Mouse (Mus musculus) stomach, embryonic 14.5 days (tissue): Measurements from ENCODE around the gene Nemp2. TPM values are rescaled to one million over a fixed set of nuclear protein-coding genes. Genes with fewer than 3 reads are reported as not detected.

Experiments
- ATAC-seq: fragments of 200-750 bp; cut with Nextera tagmentation; 2 replicates; pipeline ENCODE4 v1.8.0; 2017; ENCODE audit warnings: low read depth, moderate TSS enrichment; ENCODE audit not compliant: insufficient number of reproducible peaks, insufficient read depth, low FRiP score
- H3K27ac ChIP-seq: fragments of 300-500 bp; sonication (generic); 2 replicates; pipeline ENCODE4 v1.5.1; 2014; ENCODE audit warnings: mild to moderate bottlenecking, low read length, moderate library complexity, mixed read lengths
- H3K27me3 ChIP-seq: fragments of 300-500 bp; sonication (generic); 2 replicates; pipeline ENCODE4 v1.6.1; 2014; ENCODE audit warnings: low read length, control low read depth, mixed read lengths; ENCODE audit not compliant: control insufficient read depth, insufficient read depth
- H3K36me3 ChIP-seq: fragments of 300-500 bp; sonication (generic); 2 replicates; pipeline ENCODE4 v1.6.1; 2014; ENCODE audit warnings: mild to moderate bottlenecking, control low read depth, low read length, moderate library complexity, mixed read lengths; ENCODE audit not compliant: control insufficient read depth, insufficient read depth
- H3K4me1 ChIP-seq: fragments of 300-500 bp; sonication (generic); 2 replicates; pipeline ENCODE4 v1.6.1; 2014; ENCODE audit warnings: low read length, control low read depth, mixed read lengths; ENCODE audit not compliant: control insufficient read depth, insufficient read depth
- H3K4me2 ChIP-seq: fragments of 300-500 bp; sonication (generic); replicated peaks from 2 replicates; pipeline ENCODE4 v1.6.1; 2014; ENCODE audit warnings: low read depth, low read length, control low read depth
- H3K4me3 ChIP-seq: fragments of 300-500 bp; sonication (generic); 2 replicates; pipeline ENCODE4 v1.5.1; 2014; ENCODE audit warnings: low read depth, low read length, control low read depth
- H3K9ac ChIP-seq: fragments of 300-500 bp; sonication (generic); replicated peaks from 2 replicates; pipeline ENCODE4 v1.6.1; 2014; ENCODE audit warnings: low read depth, mild to moderate bottlenecking, control low read depth, low read length, moderate library complexity, mixed read lengths
- H3K9me3 ChIP-seq: fragments of 300-500 bp; sonication (generic); 2 replicates; pipeline ENCODE4 v1.6.1; 2016; ENCODE audit warnings: low read depth, low read length, control low read depth; ENCODE audit not compliant: control insufficient read depth
- WGBS: fragments of 180-500 bp; shearing (Covaris S2); extraction: QIAGEN DNeasy Blood & Tissue Kit; methylation state at CpG from one replicate; pipeline ENCODE4 v1.1.7; 2014; 5-methylcytosine and 5-hydroxymethylcytosine counted together
- polyA plus RNA-seq: library from polyadenylated mRNA; unstranded; fragments of >200 nt; fragmentation: Nextera tagmentation; extraction: Ambion mirVana; gene quantifications from 2 replicates; pipeline ENCODE4 v1.2.1, GENCODE M21; 2014

The Nemp2 gene
- polyA plus RNA-seq, 1 experiment from 2014 or later, result 16.2 TPM

- no peaks in the 10 kb centered on the region for H3K9me3 ChIP-seq
- 56% methylated on average over 6 of the region's 6 CpGs for WGBS
- H3K36me3 ChIP-seq, result peaks cover 6% of the 10 kb centered on the region; the same call in 1 of the 2 replicates
- no peak overlapping the region for H3K27ac ChIP-seq
- ATAC-seq, result no peak
- no peak overlapping the region for H3K9ac ChIP-seq
- H3K4me2 ChIP-seq, result no peak overlapping the region
- H3K4me1 ChIP-seq, result no peaks in the 10 kb centered on the region
- no peaks in the 10 kb centered on the region for H3K27me3 ChIP-seq
- H3K4me3 ChIP-seq, result no peak overlapping the region
Observed at GRCm38 (mm10) chr1:52640266-52640665, 9.8 kb downstream of the Nemp2 start.

DNA sequence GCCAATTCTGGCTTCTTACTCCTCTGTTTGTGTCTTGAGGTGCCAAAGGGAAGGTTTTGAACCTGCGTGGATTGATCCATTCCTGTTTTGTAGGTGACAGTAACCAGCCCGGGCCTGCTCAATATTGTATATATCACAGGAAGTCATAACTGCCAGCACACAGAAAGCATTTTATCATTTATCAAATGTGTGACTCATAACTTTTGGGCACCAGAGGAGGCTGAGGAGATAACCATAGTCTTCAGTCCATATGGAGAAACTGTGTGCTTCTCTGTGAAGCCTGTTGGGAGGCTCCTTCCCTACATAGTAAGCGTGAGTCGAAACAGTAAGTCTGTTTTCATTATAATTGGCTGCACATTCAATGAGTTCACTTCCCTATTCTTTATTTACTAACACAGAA, 10.2 kb downstream of the Nemp2 start:
- ATAC-seq, result no peak
- Histone ChIP-seq H3K9ac (no peak overlapping the region), H3K27me3 (no peaks in the 10 kb centered on the region), H3K4me2 (no peak overlapping the region), H3K4me3 (no peak overlapping the region), H3K27ac (no peak overlapping the region), H3K4me1 (no peaks in the 10 kb centered on the region), H3K36me3 (peaks cover 9% of the 10 kb centered on the region; the same call in 1 of the 2 replicates), H3K9me3 (no peaks in the 10 kb centered on the region)
- 81% methylated on average over 4 of the region's 4 CpGs for WGBS

DNA sequence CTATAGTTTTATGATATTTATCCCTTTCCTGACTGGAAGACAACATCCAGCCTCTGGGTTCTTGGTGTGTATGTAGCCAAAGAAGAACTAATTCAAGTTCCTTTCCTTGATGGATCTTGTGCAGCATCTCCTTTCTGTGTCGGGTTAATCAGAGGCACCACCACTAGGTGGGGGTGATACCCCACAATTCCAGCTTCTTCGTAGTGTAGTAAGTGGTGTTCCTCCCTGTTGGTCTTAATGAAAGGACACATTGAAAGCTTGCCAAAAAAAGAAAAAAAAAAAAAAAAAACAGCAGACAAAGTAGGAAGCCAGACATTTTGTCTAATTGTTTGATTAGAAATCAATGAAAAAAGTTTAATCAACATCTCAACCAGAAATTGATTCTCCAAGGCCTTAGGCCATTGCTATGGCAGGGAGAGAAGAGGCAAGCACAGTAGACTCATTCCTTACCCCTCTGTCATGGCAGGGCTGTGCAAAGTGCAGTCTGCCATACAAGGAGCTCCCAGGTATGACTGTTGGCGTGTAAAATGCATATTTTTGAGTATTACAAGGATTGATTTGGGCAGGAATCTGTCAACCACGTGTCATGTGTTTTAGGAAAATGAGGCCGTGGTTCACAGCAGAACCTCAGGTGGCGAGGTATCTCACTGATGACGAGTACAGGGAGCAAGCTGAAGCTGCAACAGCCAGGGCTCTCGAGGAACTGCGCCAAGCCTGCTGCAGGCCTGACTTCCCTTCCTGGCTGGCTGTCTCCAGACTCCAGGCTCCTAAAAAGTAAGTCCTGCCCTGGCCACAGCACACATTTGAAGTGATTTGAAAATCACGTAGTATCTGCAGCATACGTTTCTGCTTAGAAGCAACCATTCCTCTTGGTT, 17.9 kb downstream of the Nemp2 start:
- Histone ChIP-seq H3K27ac (no peak overlapping the region), H3K27me3 (no peaks in the 10 kb centered on the region), H3K4me3 (no peak overlapping the region), H3K36me3 (peaks cover 16% of the 10 kb centered on the region), H3K4me1 (peaks cover 4% of the 10 kb centered on the region; the same call in 1 of the 2 replicates), H3K9me3 (no peaks in the 10 kb centered on the region), H3K4me2 (no peak overlapping the region), H3K9ac (no peak overlapping the region)
- ATAC-seq, result no peak; the same call in 1 of the 2 replicates
- 82% methylated on average over 11 of the region's 11 CpGs for WGBS

DNA sequence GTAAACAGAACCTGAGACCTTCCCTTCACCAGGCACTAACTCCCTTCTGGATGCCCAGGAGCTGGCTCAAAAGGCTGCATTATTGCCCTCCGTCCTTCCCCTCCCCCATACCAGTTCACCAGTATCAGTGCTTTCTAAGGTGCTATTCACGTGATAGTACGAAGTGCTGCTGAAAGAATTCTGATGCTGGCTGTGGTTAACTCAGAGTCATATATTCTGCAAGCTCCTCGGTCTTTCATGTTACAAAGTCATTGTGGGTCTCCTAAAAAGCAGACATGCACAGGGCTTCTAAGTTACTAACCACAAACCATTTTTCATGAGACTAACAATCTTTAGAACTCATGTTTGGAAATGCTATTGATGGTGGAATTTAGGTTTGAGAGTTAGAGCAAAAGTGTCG, 19.6 kb downstream of the Nemp2 start:
- Histone ChIP-seq H3K27me3 (no peaks in the 10 kb centered on the region), H3K9ac (no peak overlapping the region), H3K4me1 (peaks cover 4% of the 10 kb centered on the region; the same call in 1 of the 2 replicates), H3K4me3 (no peak overlapping the region), H3K9me3 (no peaks in the 10 kb centered on the region), H3K27ac (no peak overlapping the region), H3K4me2 (no peak overlapping the region), H3K36me3 (peaks cover 16% of the 10 kb centered on the region)
- 92% methylated on average over 5 of the region's 5 CpGs for whole genome bisulfite sequencing
- no peak for ATAC-seq

DNA sequence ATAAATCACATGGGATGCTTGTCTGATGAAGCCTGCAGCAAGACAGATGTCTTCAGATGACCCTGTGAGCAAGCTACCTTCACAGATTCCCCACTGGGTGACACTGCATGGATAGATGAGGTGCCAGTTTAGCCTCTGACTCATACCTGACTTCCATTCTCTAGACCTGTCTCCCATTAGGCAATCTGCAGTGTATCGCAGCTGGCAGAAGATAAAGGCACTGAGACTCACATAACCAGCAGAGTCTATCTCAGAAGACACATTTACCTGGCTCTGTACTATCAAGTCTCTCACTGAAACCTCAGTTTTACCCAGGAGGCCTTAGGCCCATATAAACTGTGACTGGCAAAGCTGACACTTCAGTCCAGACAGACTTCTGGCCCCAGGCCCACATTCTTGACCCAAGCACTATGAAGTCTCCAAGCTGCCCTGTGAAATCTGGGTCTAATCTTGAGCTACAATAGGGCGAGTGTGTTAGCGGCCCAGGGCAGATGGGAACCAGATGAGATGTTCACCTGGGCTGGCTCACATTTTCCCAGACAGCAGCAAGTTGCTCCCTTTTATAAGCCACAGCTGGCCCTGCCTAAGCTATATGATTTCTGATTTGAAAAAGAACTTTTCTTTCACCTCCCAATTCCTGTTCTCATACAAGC, 22.2 kb downstream of the Nemp2 start:
- Histone ChIP-seq H3K4me2 (no peak overlapping the region), H3K27ac (no peak overlapping the region), H3K9me3 (no peaks in the 10 kb centered on the region), H3K4me1 (peaks cover 4% of the 10 kb centered on the region; the same call in 1 of the 2 replicates), H3K4me3 (no peak overlapping the region), H3K36me3 (peaks cover 13% of the 10 kb centered on the region; the same call in 1 of the 2 replicates), H3K9ac (no peak overlapping the region), H3K27me3 (no peaks in the 10 kb centered on the region)
- no peak; the same call in 1 of the 2 replicates for ATAC-seq
- WGBS, result 57% methylated on average over 3 of the region's 3 CpGs

- Histone ChIP-seq H3K4me1 (peaks cover 4% of the 10 kb centered on the region; the same call in 1 of the 2 replicates), H3K9me3 (no peaks in the 10 kb centered on the region), H3K9ac (no peak overlapping the region), H3K27ac (no peak overlapping the region), H3K4me2 (no peak overlapping the region), H3K4me3 (no peak overlapping the region), H3K27me3 (no peaks in the 10 kb centered on the region), H3K36me3 (peaks cover 13% of the 10 kb centered on the region; the same call in 1 of the 2 replicates)
- WGBS, result 82% methylated on average over 1 of the region's 1 CpGs
- ATAC-seq, result no peak
Observed at GRCm38 (mm10) chr1:52653366-52653765, 22.9 kb downstream of the Nemp2 start.

DNA sequence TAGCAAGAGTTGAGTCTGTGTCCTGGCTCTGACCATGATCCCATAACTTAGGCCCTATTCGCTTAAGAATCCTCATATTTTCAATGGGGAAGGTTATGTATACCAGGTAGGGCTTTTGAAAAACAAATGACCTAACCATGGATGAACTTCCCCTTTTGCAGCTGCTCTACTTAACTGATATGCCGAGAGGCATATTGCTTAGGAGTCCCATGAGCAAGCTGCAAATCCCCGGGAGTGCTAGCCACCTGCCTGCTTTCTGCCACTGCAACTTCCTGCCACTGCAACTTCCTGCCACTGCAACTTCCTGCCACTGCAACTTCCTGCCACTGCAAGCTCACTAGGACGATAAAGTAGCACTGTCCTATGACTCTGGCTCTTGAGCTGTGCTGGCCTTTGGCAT, 24.6 kb downstream of the Nemp2 start:
- H3K27ac ChIP-seq, result no peak overlapping the region
- H3K4me2 ChIP-seq, result no peak overlapping the region
- 0 out of 2 replicates have a peak, but pooled peaks cover 3% of the 10 kb centered on the region for H3K36me3 ChIP-seq
- 77% methylated on average over 4 of the region's 4 CpGs for WGBS
- H3K9me3 ChIP-seq, result no peaks in the 10 kb centered on the region
- no peak for ATAC-seq
- no peaks in the 10 kb centered on the region for H3K27me3 ChIP-seq
- no peak overlapping the region for H3K4me3 ChIP-seq
- no peak overlapping the region for H3K9ac ChIP-seq
- peaks cover 4% of the 10 kb centered on the region; the same call in 1 of the 2 replicates for H3K4me1 ChIP-seq

- WGBS, result 92% methylated on average over 7 of the region's 7 CpGs
- Histone ChIP-seq H3K27me3 (no peaks in the 10 kb centered on the region), H3K4me2 (no peak overlapping the region)
Observed at GRCm38 (mm10) chr1:52658160-52658559, 27.7 kb downstream of the Nemp2 start.

More at GRCm38 (mm10) chr1:52658160-52658559, 27.7 kb downstream of the Nemp2 start:
- no peaks in the 10 kb centered on the region for H3K4me1 ChIP-seq
- ATAC-seq, result no peak
- H3K4me3 ChIP-seq, result no peak overlapping the region
- no peaks in the 10 kb centered on the region for H3K36me3 ChIP-seq
- H3K9ac ChIP-seq, result no peak overlapping the region
- H3K27ac ChIP-seq, result no peak overlapping the region
- H3K9me3 ChIP-seq, result no peaks in the 10 kb centered on the region
